Mouse (Mus musculus) inflammation-experienced regulatory T-cells (primary cell): ENCODE data around the gene Olfr392. TPM values are rescaled to one million over a fixed set of nuclear protein-coding genes. Genes with fewer than 3 reads are reported as not detected.

Experiments used
- polyA plus RNA-seq, 2 experiments: library from polyadenylated mRNA; unstranded; fragments of 100-300 nt; shearing (Covaris generic); gene quantifications; one replicate each; pipeline ENCODE4 v1.2.1; 2017

The Olfr392 gene
- polyA plus RNA-seq, result under 1 TPM in 1 of 2 experiments, not detected in 1; 0.08 TPM

GRCm38 (mm10) chr11:73816949-73817348 lies at the start of gene Olfr392:
Olfr392 (minus strand) TSS chr11:73817049.

GRCm38 (mm10) chr11:73851354-73851753 lies 34.5 kb upstream of the Olfr392 start, which contains the start of gene Olfr393:
Olfr393 (minus strand) TSS chr11:73851454.

GRCm38 (mm10) chr11:73802952-73803351 lies 13.9 kb downstream of the Olfr392 start, which contains the start of gene Olfr391-ps:
Olfr391-ps (minus strand) TSS chr11:73803052.

GRCm38 (mm10) chr11:73782664-73783063 lies 34.2 kb downstream of the Olfr392 start, which contains the start of gene Olfr390:
Olfr390 (plus strand) TSS chr11:73782964.

GRCm38 (mm10) chr11:73780613-73781012 lies 36.2 kb downstream of the Olfr392 start, which contains the start of gene Olfr389:
Olfr389 (minus strand) TSS chr11:73780713.

Other genes starting within 250 kb of the Olfr392 start
- under 1 TPM in 1 of 2 experiments, not detected in 1; 0.10 TPM for gene Olfr385, start 224.0 kb downstream of the Olfr392 start, polyA plus RNA-seq
- not detected for gene Olfr384, start 218.5 kb downstream of the Olfr392 start, polyA plus RNA-seq
- not detected for gene Zfp735, start 128.3 kb downstream of the Olfr392 start, polyA plus RNA-seq
- under 1 TPM in 1 of 2 experiments, not detected in 1; 0.18 TPM for gene Olfr389, start 36.3 kb downstream of the Olfr392 start, polyA plus RNA-seq
- gene Olfr390, start 34.1 kb downstream of the Olfr392 start, polyA plus RNA-seq, result under 1 TPM; 0.14 to 0.53 TPM
- under 1 TPM in 1 of 2 experiments, not detected in 1; 0.27 TPM for gene Olfr391-ps, start 14.0 kb downstream of the Olfr392 start, polyA plus RNA-seq
- gene Olfr393, start 34.4 kb upstream of the Olfr392 start, polyA plus RNA-seq, result under 1 TPM; 0.11 to 0.22 TPM
- gene Olfr394, start 73.7 kb upstream of the Olfr392 start, polyA plus RNA-seq, result not detected
- gene Olfr395, start 92.2 kb upstream of the Olfr392 start, polyA plus RNA-seq, result not detected
- gene Olfr23, start 119.6 kb upstream of the Olfr392 start, polyA plus RNA-seq, result 1 to 10 TPM in 1 of 2 experiments, under 1 TPM in 1; 0.96 to 1.5 TPM
- gene Olfr397, start 143.8 kb upstream of the Olfr392 start, polyA plus RNA-seq, result not detected
- gene Olfr398, start 173.4 kb upstream of the Olfr392 start, polyA plus RNA-seq, result under 1 TPM; 0.28 to 0.37 TPM
- not detected for gene Olfr139, start 239.5 kb upstream of the Olfr392 start, polyA plus RNA-seq
- not detected for gene Olfr399, start 239.6 kb upstream of the Olfr392 start, polyA plus RNA-seq